Mouse (Mus musculus): ENCODE measurements around the gene Odf2.

The Odf2 gene

GRCm38 (mm10) chr2:29931194-29931593 lies 42.2 kb downstream of the Odf2 start:
- CTCF ChIA-PET = no interaction called here

- CTCF ChIA-PET = interaction anchor here (0.7 kb wide), 1 partner anchor 874 kb away, joined by 4 read pairs; no protein-coding TSS in a partner anchor
These were observed 46.0 kb downstream of the Odf2 start, which contains the start of gene Gle1 for GRCm38 (mm10) chr2:29934906-29935599. Gle1 (plus strand) TSS chr2:29935426.

- CTCF ChIA-PET = interaction anchor here (0.6 to 0.8 kb wide), 2 partner anchors 37 to 64 kb away, joined by 3 to 5 read pairs; no protein-coding TSS in a partner anchor
These were observed 51.1 kb downstream of the Odf2 start for GRCm38 (mm10) chr2:29940073-29940472.

GRCm38 (mm10) chr2:29940826-29941225 lies 51.8 kb downstream of the Odf2 start:
- CTCF ChIA-PET = interaction anchor here (0.6 to 0.7 kb wide), 3 partner anchors 17 to 288 kb away, joined by 3 to 5 read pairs (median 3); no protein-coding TSS in a partner anchor

GRCm38 (mm10) chr2:29944723-29945122 lies 55.7 kb downstream of the Odf2 start:
- CTCF ChIA-PET = no interaction called here

GRCm38 (mm10) chr2:29948896-29949295 lies 59.9 kb downstream of the Odf2 start:
- CTCF ChIA-PET = interaction anchor here (0.6 kb wide), 1 partner anchor 827 kb away, joined by 3 read pairs; no protein-coding TSS in a partner anchor

- CTCF ChIA-PET = interaction anchor here (0.7 kb wide), 1 partner anchor 44 kb away, joined by 3 read pairs; no protein-coding TSS in a partner anchor
These were observed 72.2 kb downstream of the Odf2 start for GRCm38 (mm10) chr2:29961246-29961645.

- CTCF ChIA-PET = interaction anchor here (0.6 to 0.8 kb wide), 3 partner anchors 11 to 1452 kb away, joined by 3 to 14 read pairs (median 3); no protein-coding TSS in a partner anchor
These were observed 75.6 kb downstream of the Odf2 start for GRCm38 (mm10) chr2:29964354-29965249.

- CTCF ChIA-PET = no interaction called here
These were observed 76.3 kb downstream of the Odf2 start, which contains the start of gene Sptan1 for GRCm38 (mm10) chr2:29965250-29965843. Sptan1 (plus strand) TSS chr2:29965560.

- CTCF ChIA-PET = no interaction called here
These were observed 76.9 kb downstream of the Odf2 start for GRCm38 (mm10) chr2:29965906-29966305.

- CTCF ChIA-PET = no interaction called here
These were observed 77.8 kb downstream of the Odf2 start for GRCm38 (mm10) chr2:29966826-29967225.

GRCm38 (mm10) chr2:29967768-29968167 lies 78.7 kb downstream of the Odf2 start:
- CTCF ChIA-PET = interaction anchor here (0.6 kb wide), 1 partner anchor 81 kb away, joined by 6 read pairs; no protein-coding TSS in a partner anchor

GRCm38 (mm10) chr2:29968638-29969037 lies 79.6 kb downstream of the Odf2 start:
- CTCF ChIA-PET = interaction anchor here (0.6 kb wide), 1 partner anchor 82 kb away, joined by 6 read pairs; no protein-coding TSS in a partner anchor

GRCm38 (mm10) chr2:29971838-29972635 lies 83.0 kb downstream of the Odf2 start:
- CTCF ChIA-PET = no interaction called here

GRCm38 (mm10) chr2:29973525-29973924 lies 84.5 kb downstream of the Odf2 start:
- CTCF ChIA-PET = no interaction called here

- CTCF ChIA-PET = interaction anchor here (0.7 kb wide), 1 partner anchor 38 kb away, joined by 3 read pairs; no protein-coding TSS in a partner anchor
These were observed 88.3 kb downstream of the Odf2 start for GRCm38 (mm10) chr2:29977307-29977706.

- CTCF ChIA-PET = no interaction called here
These were observed 91.6 kb downstream of the Odf2 start for GRCm38 (mm10) chr2:29980661-29981060.
